Mouse (Mus musculus): ENCODE data around the gene Zscan26.

- TF ChIP-seq EP300 (optimal IDR thresholded peaks at IDR 0.05) (no peak), CTCF (IDR thresholded peaks at IDR 0.05; ENCODE audit: low read depth) (no peak)
These were observed 38.3 kb downstream of the Zscan26 start for GRCm38 (mm10) chr13:21415266-21415665.
